Mouse (Mus musculus): ENCODE measurements around the gene Cep112. TPM values are rescaled to one million over a fixed set of nuclear protein-coding genes. Genes with fewer than 3 reads are reported as not detected.

Gene Cep112
- polyA plus RNA-seq, 1 experiment: 0.43 TPM

DNA sequence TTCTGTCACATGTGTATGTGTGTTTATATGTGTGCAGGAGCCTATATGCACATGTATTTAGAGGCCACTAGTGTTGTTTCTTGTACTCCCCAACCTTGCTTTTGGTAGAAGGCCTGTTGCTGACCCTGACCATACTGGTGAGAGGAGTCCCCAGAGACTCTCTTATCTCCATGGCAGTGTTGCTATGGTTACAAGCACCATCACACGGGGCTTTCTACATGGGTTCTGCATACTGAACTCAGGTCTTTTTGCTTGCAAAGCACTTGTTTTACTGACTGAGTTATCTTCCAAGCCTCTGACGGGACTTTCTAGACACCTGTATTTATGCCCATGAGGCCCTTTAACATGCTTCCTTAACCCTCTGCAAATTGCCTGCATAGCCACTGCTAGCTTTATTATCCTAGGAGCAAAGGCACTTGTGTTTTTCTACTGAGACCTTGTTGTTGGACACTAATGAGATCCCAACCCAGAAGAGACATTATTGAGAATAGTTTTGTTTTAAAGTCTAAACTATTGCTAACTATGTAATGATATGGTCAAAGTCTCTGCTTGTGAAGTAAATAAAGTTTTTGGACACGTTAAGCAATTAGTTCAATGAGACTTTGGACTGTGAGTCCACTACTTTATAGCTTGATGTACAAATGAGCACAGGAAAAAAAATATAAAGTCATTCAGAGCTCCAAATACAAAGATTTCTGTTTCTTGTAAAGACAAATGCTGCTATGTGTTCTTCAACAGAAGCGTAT, 39.9 kb upstream of the Cep112 start:
- TF ChIP-seq CEBPB (IDR thresholded peaks at IDR 0.05; ENCODE audit: insufficient read depth, poor library complexity, severe bottlenecking): no peak
- H3K36me3 ChIP-seq (ENCODE audit: control insufficient read depth, insufficient read depth): no peaks in the 10 kb centered on the region
- H3K79me2 ChIP-seq (ENCODE audit: control insufficient read depth, insufficient read depth): no peaks in the 10 kb centered on the region
- no peak overlapping the region for H3K4me2 ChIP-seq (ENCODE audit: low read depth)
- H3K27me3 ChIP-seq (ENCODE audit: control insufficient read depth, insufficient read depth, insufficient read length): no peaks in the 10 kb centered on the region
- no peak overlapping the region for H3ac ChIP-seq (ENCODE audit: control insufficient read depth, insufficient read length)
- H3K4me3 ChIP-seq: no peak overlapping the region

DNA sequence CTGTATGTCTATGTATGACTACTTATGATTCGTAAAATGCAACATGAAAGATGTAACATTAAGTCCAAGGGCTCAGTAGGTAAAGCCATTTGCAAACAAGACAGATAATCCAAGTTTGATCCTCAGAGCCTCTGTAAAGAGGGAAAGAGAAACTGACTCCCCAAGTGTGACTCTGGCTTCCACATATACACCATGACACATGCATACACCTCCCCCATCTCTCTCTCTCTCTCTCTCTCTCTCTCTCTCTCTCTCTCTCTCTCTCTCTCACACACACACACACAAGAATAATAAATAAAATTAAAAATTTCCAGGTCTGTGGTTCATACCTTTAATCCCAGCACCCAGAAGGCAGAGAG, 39.3 kb upstream of the Cep112 start:
- Histone ChIP-seq H3ac (ENCODE audit: control insufficient read depth, insufficient read length) (no peak overlapping the region), H3K36me3 (ENCODE audit: control insufficient read depth, insufficient read depth) (no peaks in the 10 kb centered on the region), H3K79me2 (ENCODE audit: control insufficient read depth, insufficient read depth) (no peaks in the 10 kb centered on the region), H3K4me2 (ENCODE audit: low read depth) (no peak overlapping the region), H3K4me3 (no peak overlapping the region), H3K27me3 (ENCODE audit: control insufficient read depth, insufficient read depth, insufficient read length) (no peaks in the 10 kb centered on the region)
- TF ChIP-seq POLR2A (IDR thresholded peaks at IDR 0.05; ENCODE audit: insufficient read length, low read depth): no peak
- no peak for TF ChIP-seq SRF (IDR thresholded peaks at IDR 0.05; ENCODE audit: control insufficient read depth, insufficient read length, low read depth)
- no peak for TF ChIP-seq MYOG (IDR thresholded peaks at IDR 0.05; ENCODE audit: control insufficient read depth in 1 of 3, insufficient read depth in 1 of 3, insufficient read length in 2 of 3, low read depth in 2 of 3)
- TF ChIP-seq POLR2AphosphoS2 (IDR thresholded peaks at IDR 0.05; ENCODE audit: insufficient read length, low read depth): no peak

DNA sequence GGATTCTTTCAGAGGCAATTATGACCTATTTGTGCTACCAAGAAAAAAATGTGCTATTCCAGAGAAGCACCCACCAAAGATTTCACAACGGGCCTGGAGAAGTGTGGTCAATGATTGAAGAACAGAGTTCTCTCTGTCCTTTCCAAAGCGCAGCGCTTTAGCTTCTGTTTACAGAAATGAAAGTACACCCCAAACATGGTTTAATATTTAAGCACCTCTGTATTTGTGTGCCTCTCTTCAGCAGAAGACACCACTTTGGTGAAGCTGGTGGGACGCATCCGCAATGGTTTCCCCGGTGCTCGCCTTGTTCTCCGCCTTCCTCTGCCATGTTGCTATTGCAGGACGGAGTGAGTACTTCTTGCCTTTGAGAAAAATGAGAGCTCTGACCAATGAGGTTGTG, 29.9 kb upstream of the Cep112 start:
- Histone ChIP-seq H3K79me2 (ENCODE audit: control insufficient read depth, insufficient read depth) (no peaks in the 10 kb centered on the region), H3K4me3 (no peak overlapping the region), H3ac (ENCODE audit: control insufficient read depth, insufficient read length) (no peak overlapping the region), H3K27me3 (ENCODE audit: control insufficient read depth, insufficient read depth, insufficient read length) (no peaks in the 10 kb centered on the region), H3K4me2 (ENCODE audit: low read depth) (no peak overlapping the region), H3K36me3 (ENCODE audit: control insufficient read depth, insufficient read depth) (no peaks in the 10 kb centered on the region)
- no peak for TF ChIP-seq TCF12 (IDR thresholded peaks at IDR 0.05; ENCODE audit: insufficient read depth, poor library complexity, severe bottlenecking)
- no peak for TF ChIP-seq E2F4 (IDR thresholded peaks at IDR 0.05; ENCODE audit: insufficient read depth)
- TF ChIP-seq TCF3 (IDR thresholded peaks at IDR 0.05; ENCODE audit: insufficient read length, low read depth): no peak
- no peak for TF ChIP-seq MYOD1 (IDR thresholded peaks at IDR 0.05; ENCODE audit: control insufficient read depth in 1 of 3, insufficient read length in 2 of 3, low read depth in 2 of 3)
- no peak for TF ChIP-seq MYOG (IDR thresholded peaks at IDR 0.05; ENCODE audit: control insufficient read depth in 1 of 3, insufficient read depth in 1 of 3, insufficient read length in 2 of 3, low read depth in 2 of 3)
- no peak for TF ChIP-seq POLR2A (IDR thresholded peaks at IDR 0.05; ENCODE audit: insufficient read length, low read depth)
- no peak for TF ChIP-seq POLR2AphosphoS2 (IDR thresholded peaks at IDR 0.05; ENCODE audit: insufficient read length, low read depth)
- TF ChIP-seq REST (IDR thresholded peaks at IDR 0.05; ENCODE audit: insufficient read depth, insufficient read length): no peak
- TF ChIP-seq MAX (IDR thresholded peaks at IDR 0.05; ENCODE audit: low read depth): no peak
- TF ChIP-seq SRF (IDR thresholded peaks at IDR 0.05; ENCODE audit: control insufficient read depth, insufficient read length, low read depth): no peak
- no peak for TF ChIP-seq CEBPB (IDR thresholded peaks at IDR 0.05; ENCODE audit: insufficient read depth, poor library complexity, severe bottlenecking)
- TF ChIP-seq USF1 (IDR thresholded peaks at IDR 0.05; ENCODE audit: low read depth): no peak

DNA sequence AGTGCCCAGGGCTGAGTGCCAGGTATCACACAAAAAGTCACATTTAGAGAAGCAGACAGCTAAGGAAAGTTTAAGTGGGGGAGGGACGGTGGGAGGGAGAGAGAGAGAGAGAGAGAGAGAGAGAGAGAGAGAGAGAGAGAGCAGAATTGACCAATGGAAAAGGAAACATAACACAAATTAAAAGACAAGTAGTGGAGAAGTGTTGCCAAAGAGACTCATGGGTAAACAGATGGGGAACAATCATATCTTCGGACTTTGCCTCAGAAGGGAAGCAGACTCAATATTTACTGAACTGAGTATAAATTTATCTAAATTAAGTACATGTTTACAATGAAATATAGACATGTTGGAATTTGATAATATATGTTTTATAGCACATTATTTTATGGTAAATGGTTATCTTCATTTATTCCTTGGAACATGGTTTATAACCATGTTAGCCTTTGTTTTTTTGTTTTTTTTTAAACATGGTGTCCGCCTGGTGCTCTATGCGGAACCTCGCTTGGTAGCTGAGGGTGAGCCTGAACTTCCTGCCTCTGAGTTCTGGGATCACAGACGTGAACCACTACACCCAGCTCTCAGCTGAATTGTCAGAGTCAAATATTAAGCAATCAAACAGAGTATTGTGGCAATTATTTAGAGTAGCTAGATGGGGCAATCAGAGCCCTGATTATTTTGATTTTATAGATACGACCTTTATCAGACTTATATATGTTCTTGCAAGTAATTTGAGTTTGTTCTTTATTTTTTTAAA, 28.7 kb upstream of the Cep112 start:
- Histone ChIP-seq H3ac (ENCODE audit: control insufficient read depth, insufficient read length) (no peak overlapping the region), H3K4me2 (ENCODE audit: low read depth) (no peak overlapping the region), H3K4me3 (no peak overlapping the region), H3K36me3 (ENCODE audit: control insufficient read depth, insufficient read depth) (no peaks in the 10 kb centered on the region), H3K79me2 (ENCODE audit: control insufficient read depth, insufficient read depth) (no peaks in the 10 kb centered on the region), H3K27me3 (ENCODE audit: control insufficient read depth, insufficient read depth, insufficient read length) (no peaks in the 10 kb centered on the region)
- TF ChIP-seq CEBPB (IDR thresholded peaks at IDR 0.05; ENCODE audit: insufficient read depth, poor library complexity, severe bottlenecking) (no peak), REST (IDR thresholded peaks at IDR 0.05; ENCODE audit: insufficient read depth, insufficient read length) (no peak), POLR2A (IDR thresholded peaks at IDR 0.05; ENCODE audit: insufficient read length, low read depth) (no peak), TCF3 (IDR thresholded peaks at IDR 0.05; ENCODE audit: insufficient read length, low read depth) (no peak), POLR2AphosphoS2 (IDR thresholded peaks at IDR 0.05; ENCODE audit: insufficient read length, low read depth) (no peak), USF1 (IDR thresholded peaks at IDR 0.05; ENCODE audit: low read depth) (no peak), TCF12 (IDR thresholded peaks at IDR 0.05; ENCODE audit: insufficient read depth, poor library complexity, severe bottlenecking) (no peak), SRF (IDR thresholded peaks at IDR 0.05; ENCODE audit: control insufficient read depth, insufficient read length, low read depth) (no peak), MAX (IDR thresholded peaks at IDR 0.05; ENCODE audit: low read depth) (no peak), E2F4 (IDR thresholded peaks at IDR 0.05; ENCODE audit: insufficient read depth) (no peak), MYOG (IDR thresholded peaks at IDR 0.05; ENCODE audit: control insufficient read depth in 1 of 3, insufficient read depth in 1 of 3, insufficient read length in 2 of 3, low read depth in 2 of 3) (no peak), MYOD1 (IDR thresholded peaks at IDR 0.05; ENCODE audit: control insufficient read depth in 1 of 3, insufficient read length in 2 of 3, low read depth in 2 of 3) (no peak)
